Mouse (Mus musculus) spleen, postnatal 0 days (tissue): ENCODE data around the gene Gm15093. TPM values are rescaled to one million over a fixed set of nuclear protein-coding genes. Genes with fewer than 3 reads are reported as not detected.

Experiments
- polyA plus RNA-seq: library from polyadenylated mRNA; unstranded; fragments of >200 nt; fragmentation: Nextera tagmentation; extraction: Ambion mirVana; gene quantifications from 2 replicates; pipeline ENCODE4 v1.2.1, GENCODE M21; 2015

Gm15093 gene
- polyA plus RNA-seq, result not detected in 2 replicates

DNA sequence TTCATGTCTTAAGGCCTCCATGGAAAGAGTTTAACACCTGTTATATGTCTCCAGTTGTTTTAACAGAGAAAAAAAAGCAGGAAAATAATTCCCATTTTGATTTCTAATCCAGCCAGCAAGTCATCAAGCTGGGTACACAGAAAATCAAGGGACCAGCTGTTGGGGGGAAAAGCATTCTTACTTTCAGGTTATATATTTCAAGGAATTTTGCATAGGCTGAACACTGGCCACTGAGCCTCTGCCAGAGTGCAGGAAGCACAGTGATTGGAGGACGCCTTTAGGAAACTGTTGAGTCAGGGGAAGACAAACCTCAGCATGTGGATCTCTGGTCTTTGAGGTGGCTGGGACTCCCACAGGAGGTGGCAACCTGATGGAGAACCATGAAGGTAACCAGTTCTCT, at the start of gene Gm15093:
Gene Gm15093 (plus strand): TSS at position 301 of the 400 bp plus-strand sequence.

Other genes starting within 250 kb of the Gm15093 start
- gene Ott, start 198.1 kb upstream of the Gm15093 start, polyA plus RNA-seq, result not detected in 2 replicates
- not detected in 2 replicates for gene Gm15085, start 175.2 kb downstream of the Gm15093 start, polyA plus RNA-seq